Mouse (Mus musculus) G1E (cell line): ENCODE results near the gene Cyb5b. TPM values are rescaled to one million over a fixed set of nuclear protein-coding genes. Genes with fewer than 3 reads are reported as not detected.

Source experiments
- ATAC-seq: 2 replicates; pipeline ENCODE4 v1.8.0; 2016; ENCODE audit warnings: mild to moderate bottlenecking; ENCODE audit not compliant: insufficient number of reproducible peaks, poor library complexity, low FRiP score, severe bottlenecking; ENCODE audit errors: extremely low read depth
- DNase-seq: peaks from one replicate; pipeline ENCODE4 v3.0.0; 2012; ENCODE audit warnings: low spot score
- H3K27me3 ChIP-seq: 2 replicates; pipeline ENCODE4 v1.6.1; 2012; ENCODE audit warnings: mild to moderate bottlenecking, low read length, inconsistent platforms; ENCODE audit not compliant: insufficient read depth
- H3K36me3 ChIP-seq: replicated peaks from 2 replicates; pipeline ENCODE3; 2012; ENCODE audit warnings: mild to moderate bottlenecking, inconsistent platforms
- H3K4me1 ChIP-seq: 2 replicates; pipeline ENCODE4 v1.6.1; 2012; ENCODE audit warnings: low read depth, low read length, inconsistent platforms, mixed read lengths; ENCODE audit not compliant: insufficient read depth
- H3K4me3 ChIP-seq: 2 replicates; pipeline ENCODE4 v1.5.1; 2012; ENCODE audit warnings: low read depth, mild to moderate bottlenecking, inconsistent platforms, low read length, moderate library complexity, mixed read lengths
- H3K9me3 ChIP-seq: replicated peaks from 2 replicates; pipeline ENCODE4 v1.6.1; 2012; ENCODE audit warnings: inconsistent platforms
- CTCF ChIP-seq: IDR thresholded peaks from 2 replicates; pipeline ENCODE4 v1.5.1; 2012; ENCODE audit warnings: low read depth, low read length, inconsistent platforms, mixed read lengths
- GATA1 ChIP-seq: IDR thresholded peaks from 2 replicates; pipeline ENCODE4 v1.6.1; 2012; ENCODE audit warnings: borderline replicate concordance, low read length, inconsistent platforms, mixed read lengths
- GATA2 ChIP-seq: IDR thresholded peaks from 2 replicates; pipeline ENCODE4 v1.6.1; 2012; ENCODE audit warnings: low read depth, low read length, inconsistent platforms, borderline replicate concordance
- POLR2AphosphoS5 ChIP-seq: IDR thresholded peaks from 2 replicates; pipeline ENCODE4 v1.6.1; 2012; ENCODE audit warnings: low read depth, low read length, inconsistent platforms; ENCODE audit not compliant: insufficient replicate concordance
- TAL1 ChIP-seq: conservative IDR thresholded peaks from 2 replicates; pipeline ENCODE4 v1.6.1; 2012; ENCODE audit warnings: low read depth, low read length, inconsistent platforms, mixed read lengths
- polyA plus RNA-seq: library from polyadenylated mRNA; stranded (reverse); fragments of >175 nt; gene quantifications from 2 replicates; pipeline ENCODE4 v1.2.3, GENCODE M21; 2012
- total RNA-seq, 2 experiments: library from RNA; stranded (forward) in 1 of 2; stranded (reverse) in 1 of 2; fragments of 200-1000 nt in 1 of 2; fragments of >200 nt in 1 of 2; fragmentation: Nextera tagmentation in 1 of 2; gene quantifications; 2 replicates each; pipeline ENCODE4 v1.2.3; 2014 to 2017

The Cyb5b gene
- total and polyA plus RNA-seq, 3 experiments = 29.9 to 106 (median 72.5) TPM

DNA sequence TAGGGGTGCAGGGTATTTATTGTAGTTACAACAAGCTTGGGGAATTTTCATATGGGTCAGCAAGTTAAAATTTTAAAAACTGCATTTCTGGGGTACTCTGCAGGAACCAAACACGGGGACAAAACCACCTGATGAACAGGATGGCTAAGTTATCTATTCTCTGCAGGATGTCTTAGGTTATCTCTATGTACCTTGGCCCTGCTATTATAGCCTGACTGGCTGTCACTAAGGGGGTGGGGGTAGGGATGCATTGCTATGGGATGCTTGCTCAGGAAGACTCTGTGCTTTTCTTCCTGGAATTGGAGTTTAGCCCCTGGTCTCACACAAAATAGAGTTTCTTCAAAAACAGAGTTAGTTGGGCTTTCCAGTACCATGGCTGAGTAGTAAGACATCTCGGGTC is 83.3 kb downstream of the Cyb5b start:
- no peak for DNase-seq
- Histone ChIP-seq H3K27me3 (peaks cover 7% of the 10 kb centered on the region), H3K4me1 (no peaks in the 10 kb centered on the region), H3K9me3 (no peaks in the 10 kb centered on the region), H3K36me3 (no peaks in the 10 kb centered on the region), H3K4me3 (no peak overlapping the region)
- no peak for ATAC-seq
- TF ChIP-seq POLR2AphosphoS5 (no peak), CTCF (no peak), GATA2 (no peak), TAL1 (no peak), GATA1 (no peak)

Other genes with a start within 250 kb of the Cyb5b start
- 6.5 and 7.2 TPM in 2 replicates for gene Sntb2, start 214.9 kb upstream of the Cyb5b start, total RNA-seq (2014; fragmentation: Nextera tagmentation)
- 8.9 and 9.4 TPM in 2 replicates for gene Sntb2, start 214.9 kb upstream of the Cyb5b start, total RNA-seq (2017)
- gene Sntb2, start 214.9 kb upstream of the Cyb5b start, polyA plus RNA-seq = 8.1 and 9.1 TPM in 2 replicates
- 27.3 and 28.6 TPM in 2 replicates for gene Vps4a, start 119.4 kb upstream of the Cyb5b start, total RNA-seq (2014; fragmentation: Nextera tagmentation)
- gene Vps4a, start 119.4 kb upstream of the Cyb5b start, total RNA-seq (2017) = 51.1 and 51.2 TPM in 2 replicates
- gene Vps4a, start 119.4 kb upstream of the Cyb5b start, polyA plus RNA-seq = 22.0 and 24.8 TPM in 2 replicates
- gene Pdf, start 102.0 kb upstream of the Cyb5b start, total RNA-seq (2014; fragmentation: Nextera tagmentation) = 16.6 and 22.1 TPM in 2 replicates
- 24.0 and 26.2 TPM in 2 replicates for gene Pdf, start 102.0 kb upstream of the Cyb5b start, total RNA-seq (2017)
- 9.5 and 11.7 TPM in 2 replicates for gene Pdf, start 102.0 kb upstream of the Cyb5b start, polyA plus RNA-seq
- gene Cog8, start 94.0 kb upstream of the Cyb5b start, total RNA-seq (2014; fragmentation: Nextera tagmentation) = 34.2 and 49.9 TPM in 2 replicates
- gene Cog8, start 94.0 kb upstream of the Cyb5b start, total RNA-seq (2017) = 29.4 and 31.1 TPM in 2 replicates
- 24.6 and 26.5 TPM in 2 replicates for gene Cog8, start 94.0 kb upstream of the Cyb5b start, polyA plus RNA-seq
- gene Nip7, start 93.8 kb upstream of the Cyb5b start, total RNA-seq (2014; fragmentation: Nextera tagmentation) = 56.7 and 62.0 TPM in 2 replicates
- gene Nip7, start 93.8 kb upstream of the Cyb5b start, total RNA-seq (2017) = 35.5 and 39.7 TPM in 2 replicates
- 8.9 and 9.1 TPM in 2 replicates for gene Nip7, start 93.8 kb upstream of the Cyb5b start, polyA plus RNA-seq
- gene Tmed6, start 85.0 kb upstream of the Cyb5b start, total RNA-seq (2014; fragmentation: Nextera tagmentation) = not detected in 2 replicates
- gene Tmed6, start 85.0 kb upstream of the Cyb5b start, total RNA-seq (2017) = not detected in 2 replicates
- not detected in 2 replicates for gene Tmed6, start 85.0 kb upstream of the Cyb5b start, polyA plus RNA-seq
- 52.4 and 76.8 TPM in 2 replicates for gene Terf2, start 54.1 kb upstream of the Cyb5b start, total RNA-seq (2014; fragmentation: Nextera tagmentation)
- 24.0 and 28.6 TPM in 2 replicates for gene Terf2, start 54.1 kb upstream of the Cyb5b start, total RNA-seq (2017)
- 24.9 and 25.8 TPM in 2 replicates for gene Terf2, start 54.1 kb upstream of the Cyb5b start, polyA plus RNA-seq
- 53.6 and 55.3 TPM in 2 replicates for gene Nfat5, start 142.8 kb downstream of the Cyb5b start, total RNA-seq (2014; fragmentation: Nextera tagmentation)
- gene Nfat5, start 142.8 kb downstream of the Cyb5b start, total RNA-seq (2017) = 23.3 and 24.4 TPM in 2 replicates
- 1.4 TPM in 2 replicates for gene Nfat5, start 142.8 kb downstream of the Cyb5b start, polyA plus RNA-seq